Mouse (Mus musculus) CD8-positive naive resting alpha-beta T cell, adult 2 months (primary cell): ENCODE results near the gene Trir.

Experiments
- DNase-seq, 2 experiments: peaks; one replicate each; pipeline ENCODE4 v3.0.0; 2022; ENCODE audit warnings: low read depth in 2 of 2, low spot score in 2 of 2

The Trir gene

DNA sequence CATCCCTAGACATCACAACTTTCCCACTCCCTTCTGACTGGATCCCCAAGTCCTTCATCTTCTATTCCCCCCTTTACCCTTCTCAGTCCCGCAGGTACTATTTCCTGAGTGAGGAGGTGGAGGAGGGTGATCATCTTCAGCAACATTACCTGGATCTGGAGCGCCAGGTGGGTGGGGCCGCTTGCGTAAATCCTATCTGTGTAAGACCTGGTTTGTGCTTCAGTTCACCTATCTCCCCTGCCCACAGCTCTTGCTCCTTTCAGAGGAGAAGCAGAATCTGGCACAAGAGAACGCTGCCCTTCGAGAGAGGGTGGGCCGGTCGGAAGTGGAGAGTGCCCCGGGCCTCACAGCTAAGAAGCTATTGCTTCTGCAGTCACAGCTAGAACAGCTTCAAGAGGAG is 32.2 kb upstream of the Trir start:
- DNase-seq, result no peak

GRCm38 (mm10) chr8:84995680-84996079 is 30.9 kb upstream of the Trir start:
- DNase-seq, result no peak

GRCm38 (mm10) chr8:84996978-84997377 is 29.6 kb upstream of the Trir start:
- no peak for DNase-seq

DNA sequence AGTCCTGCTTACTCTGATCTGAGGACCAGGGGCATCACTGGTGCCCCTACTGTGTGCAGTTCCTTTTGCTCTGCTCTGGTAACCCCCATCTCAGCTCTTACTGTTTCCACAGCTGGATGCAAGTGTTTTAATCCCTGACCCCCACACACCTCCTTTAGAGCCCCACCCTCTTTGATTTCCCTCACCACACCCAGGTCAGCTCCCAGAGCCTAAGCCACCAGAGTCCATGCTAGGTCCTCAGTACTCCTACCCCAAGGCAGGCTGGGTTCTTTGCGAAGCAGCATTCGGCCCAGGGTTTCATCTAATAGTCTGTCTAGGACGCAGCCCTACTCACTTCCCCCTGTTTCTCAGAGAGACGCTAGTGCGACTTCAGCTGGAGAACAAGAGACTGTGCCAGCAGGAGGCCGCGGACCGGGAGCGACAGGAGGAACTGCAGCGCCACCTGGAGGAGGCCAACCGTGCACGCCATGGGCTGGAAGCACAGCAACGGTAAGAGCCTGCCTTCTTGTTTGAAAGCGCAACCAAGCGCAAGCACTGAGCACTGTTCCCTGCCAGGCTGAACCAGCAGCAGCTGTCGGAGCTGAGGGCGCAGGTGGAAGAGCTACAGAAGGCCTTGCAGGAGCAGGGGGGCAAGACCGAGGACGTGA is 28.9 kb upstream of the Trir start:
- DNase-seq, result peak; percentile 89 to 94

- peak; percentile 45 to 51 for DNase-seq
These were observed 18.9 kb upstream of the Trir start for GRCm38 (mm10) chr8:85007686-85008085.

- no peak for DNase-seq
These were observed 15.4 kb upstream of the Trir start for GRCm38 (mm10) chr8:85011242-85011641.

DNA sequence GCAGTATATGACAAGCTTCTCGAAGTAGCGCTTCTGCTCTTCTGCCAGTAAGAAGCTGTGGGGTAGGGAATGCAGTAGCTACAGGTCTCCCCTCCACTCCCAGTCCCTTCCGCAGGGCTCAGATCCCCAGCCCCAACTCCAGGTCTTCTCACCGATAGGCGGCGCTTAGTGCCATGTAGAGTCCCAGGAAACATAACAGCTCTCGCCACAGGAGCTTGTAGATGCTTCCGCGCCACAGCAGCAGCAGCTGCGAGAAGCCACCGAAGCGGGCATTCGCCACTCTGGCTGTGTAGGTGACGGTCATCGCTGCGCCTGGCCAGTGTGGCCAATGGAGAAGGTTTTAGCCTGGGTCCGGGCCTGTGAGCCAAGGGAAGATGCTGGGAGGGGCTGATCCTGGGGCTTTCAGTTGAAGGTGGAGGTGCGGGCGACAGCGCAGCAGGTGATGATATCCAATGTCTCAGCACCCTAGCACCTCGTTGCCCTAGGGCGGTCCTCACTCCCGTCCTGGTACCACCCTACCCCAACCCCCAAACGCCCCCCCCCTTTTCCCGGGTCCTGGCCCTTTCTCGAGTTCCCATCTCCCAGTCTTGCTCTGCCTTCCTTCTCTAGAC is 13.3 kb upstream of the Trir start:
- peak; percentile 75 to 78 for DNase-seq

DNA sequence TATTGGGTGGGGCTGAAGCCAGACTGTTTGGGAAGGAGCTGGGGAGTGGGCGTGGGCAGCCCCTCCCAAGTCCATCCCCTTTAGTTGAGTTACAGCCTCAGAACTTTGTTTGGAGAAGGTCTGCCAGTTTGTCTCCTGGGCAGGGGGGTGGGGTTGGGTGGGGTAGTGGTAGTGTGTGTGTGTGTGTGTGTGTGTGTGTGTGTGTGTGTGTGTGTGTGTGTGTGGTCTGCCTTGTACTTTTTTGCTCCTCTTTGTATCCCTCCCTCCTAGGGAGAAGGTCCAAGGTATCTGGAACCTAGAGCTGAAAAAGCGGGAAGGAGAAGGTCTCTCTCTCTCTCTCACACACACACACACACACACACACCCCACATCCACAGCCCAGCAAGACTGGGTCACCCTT is 12.2 kb upstream of the Trir start, which contains the start of gene Best2:
TSS of gene Best2 (minus strand) at position 101 of the 400 bp plus-strand sequence.
- DNase-seq, result no peak

DNA sequence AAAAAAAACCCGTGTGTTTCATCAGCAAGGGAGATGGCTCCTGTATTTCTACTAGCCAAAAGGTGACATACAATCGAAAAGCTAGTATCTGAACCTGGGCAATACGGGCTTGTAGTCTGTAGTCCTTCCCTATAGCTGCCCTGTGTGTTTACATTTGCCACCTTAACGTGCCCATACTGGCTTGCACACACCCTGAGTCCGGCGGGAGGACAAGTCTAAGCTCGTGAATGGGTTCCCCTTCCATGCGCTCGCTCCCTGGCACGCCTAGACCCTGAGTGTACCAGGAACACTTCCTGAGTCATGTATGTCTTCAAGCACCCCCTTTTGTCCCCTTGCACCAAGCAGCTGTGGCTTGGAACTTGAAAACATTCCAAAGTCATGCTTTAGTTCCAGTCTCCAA is 9.9 kb upstream of the Trir start:
- no peak for DNase-seq

DNA sequence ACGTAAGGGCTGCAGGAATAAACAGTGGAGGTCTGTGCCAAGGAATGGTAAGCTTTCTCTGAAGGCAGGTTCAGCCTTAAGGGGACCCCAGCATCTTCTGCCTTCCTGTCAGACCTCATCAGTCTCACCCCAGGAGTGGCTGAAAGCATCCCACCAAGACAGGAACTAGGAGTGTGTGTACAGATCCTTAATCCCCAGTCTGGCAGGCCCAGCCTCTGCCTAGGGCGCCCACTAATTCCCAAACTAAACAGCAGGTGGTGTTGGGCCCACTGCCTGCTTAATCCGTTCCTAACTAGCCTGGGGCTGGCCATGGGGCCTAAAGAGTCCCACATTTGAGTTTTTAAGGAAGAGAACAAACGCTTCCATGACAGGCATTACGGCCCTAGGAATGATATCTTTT is 9.4 kb upstream of the Trir start:
- DNase-seq, result no peak

- no peak for DNase-seq
These were observed 5.0 kb upstream of the Trir start for GRCm38 (mm10) chr8:85021514-85022055.

DNA sequence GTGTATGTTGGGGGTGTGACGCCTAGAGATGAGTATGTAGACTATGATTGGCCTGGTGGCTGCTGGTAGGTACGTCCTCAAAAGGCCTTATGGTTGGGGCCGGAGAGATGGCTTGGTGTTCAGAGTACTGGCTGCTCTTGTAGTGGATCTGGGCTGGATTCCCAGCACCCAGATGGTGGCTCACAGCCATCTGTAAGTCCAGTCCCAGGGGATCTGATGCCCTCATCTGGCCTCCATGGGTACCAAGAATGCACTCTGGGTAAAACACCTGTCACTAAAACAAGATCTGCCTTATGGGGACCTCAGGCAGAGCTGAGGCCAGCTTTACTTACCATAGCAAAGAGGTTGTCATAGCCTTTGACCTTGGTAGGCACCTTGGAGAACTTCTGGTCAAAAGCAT is 2.8 kb upstream of the Trir start:
- no peak for DNase-seq

DNA sequence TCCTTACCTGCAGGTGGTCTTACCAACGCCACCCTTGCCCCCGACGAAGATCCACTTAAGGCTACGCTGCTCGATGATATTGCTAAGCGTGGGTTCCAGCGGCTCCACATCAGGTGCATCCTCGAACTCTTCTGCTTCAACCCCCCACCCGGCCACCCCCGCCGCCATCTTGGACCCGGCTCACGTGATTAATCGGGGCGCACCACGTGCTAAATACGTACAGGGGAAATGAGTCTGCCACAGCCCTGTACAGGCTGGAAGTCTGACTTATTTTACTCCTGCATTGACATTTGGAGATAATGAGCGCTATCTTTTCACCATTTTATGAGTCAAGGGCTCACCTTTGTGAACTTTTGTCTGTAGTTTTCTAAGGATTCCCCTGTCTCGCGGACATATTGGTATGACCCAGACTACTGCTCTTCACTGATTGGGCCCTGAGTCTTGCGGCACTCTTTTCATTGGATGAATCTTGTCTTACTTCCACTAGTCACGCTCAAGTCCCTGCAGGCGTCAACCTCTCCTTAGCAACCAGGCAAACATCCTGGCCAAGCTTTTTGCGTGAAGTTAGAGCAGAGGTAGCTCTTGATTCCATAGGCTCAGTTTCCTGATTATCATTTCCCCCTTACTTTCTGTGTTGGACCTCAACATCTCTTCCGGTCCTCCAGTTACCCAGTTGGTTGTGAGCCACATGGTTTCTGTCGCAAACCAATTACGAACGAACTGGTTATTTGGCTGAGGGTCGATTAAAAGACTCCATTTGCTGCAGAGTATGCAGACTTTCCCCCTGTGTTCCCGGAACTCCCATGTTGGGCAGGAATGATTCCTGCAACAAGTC is 1.3 kb upstream of the Trir start, which contains the start of gene Asna1:
TSS of gene Asna1 (minus strand) at position 184 of the 835 bp plus-strand sequence.
- DNase-seq, result peak; percentile 78 to 80

DNA sequence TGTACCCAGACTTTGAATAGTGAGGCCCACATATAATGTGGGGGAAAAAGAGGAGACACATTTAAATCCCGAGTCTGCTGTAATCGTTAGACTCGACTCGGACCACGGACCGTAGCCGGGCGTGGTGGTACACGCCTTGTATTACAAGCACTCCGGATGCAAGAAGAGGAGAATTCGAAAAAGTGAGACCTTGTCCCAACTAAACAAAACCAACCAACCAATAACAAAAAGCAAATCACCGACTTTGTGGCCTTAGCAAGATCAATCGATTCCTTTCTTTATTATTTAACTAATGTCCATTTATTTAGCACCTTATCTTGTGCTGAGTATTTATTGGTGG is 863 bp downstream of the Trir start:
- no peak for DNase-seq

DNA sequence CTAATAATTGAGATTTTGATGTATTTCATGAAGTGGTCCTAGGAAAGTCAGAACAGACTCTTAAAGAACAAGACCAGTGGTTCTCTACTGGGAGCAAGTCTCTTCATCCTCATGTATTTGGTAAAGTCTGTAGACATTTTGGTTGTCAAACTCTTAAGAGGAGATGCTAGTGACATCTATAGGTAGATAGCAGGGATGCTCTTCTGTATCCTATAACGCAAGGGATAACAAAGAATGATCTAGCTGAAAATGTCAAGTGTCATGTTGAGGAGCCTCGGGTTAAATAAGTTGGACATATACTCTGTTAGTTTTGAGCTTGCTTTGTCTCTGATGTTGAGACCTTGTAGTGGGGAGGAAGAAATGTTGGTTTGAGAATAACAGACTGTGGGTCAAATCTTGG is 1.3 kb downstream of the Trir start:
- DNase-seq, result no peak

- DNase-seq, result no peak
These were observed 2.6 kb downstream of the Trir start for GRCm38 (mm10) chr8:85029271-85029670.

GRCm38 (mm10) chr8:85032622-85033311 is 6.1 kb downstream of the Trir start:
- DNase-seq, result no peak

- DNase-seq, result no peak
These were observed 7.2 kb downstream of the Trir start for GRCm38 (mm10) chr8:85033867-85034266.

GRCm38 (mm10) chr8:85034764-85035163 is 8.1 kb downstream of the Trir start:
- peak; percentile 63 to 73 for DNase-seq

GRCm38 (mm10) chr8:85035165-85035727 is 8.6 kb downstream of the Trir start:
- no peak for DNase-seq

DNA sequence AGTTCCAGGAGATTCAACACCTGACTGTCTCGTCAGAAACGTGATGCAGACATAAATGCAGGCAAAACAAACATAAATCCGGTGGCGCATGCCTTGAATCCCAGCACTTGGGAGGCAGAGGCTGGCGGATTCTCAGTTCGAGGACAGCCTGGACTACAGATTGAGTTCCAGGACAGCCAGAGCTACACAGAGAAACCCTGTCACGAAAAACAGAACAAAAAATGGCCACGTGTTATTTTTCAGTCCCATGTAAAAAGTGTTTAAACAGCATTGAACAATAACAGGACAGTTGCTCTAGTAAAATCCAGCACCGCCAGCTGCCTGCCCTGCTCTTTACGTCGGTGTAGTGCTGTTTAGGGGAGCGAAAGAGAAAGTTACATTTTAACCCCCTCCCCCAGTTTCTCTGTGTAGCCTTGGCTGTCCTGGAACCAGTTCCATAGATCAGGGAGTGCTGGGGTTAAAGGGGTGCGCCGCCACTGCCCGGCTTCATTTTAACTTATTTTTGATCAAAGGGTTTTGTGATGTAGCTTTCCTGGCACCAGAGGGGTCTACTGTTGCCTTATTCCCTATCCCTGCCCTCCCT is 9.2 kb downstream of the Trir start:
- DNase-seq, result no peak
